Mouse (Mus musculus) ES-E14 (cell line): ENCODE measurements around the gene Fbxl5.

Source experiments
- HCFC1 ChIP-seq: IDR thresholded peaks from 2 replicates; pipeline ENCODE4 v1.6.1; 2012; ENCODE audit warnings: low read length, inconsistent platforms, borderline replicate concordance; ENCODE audit not compliant: insufficient read depth
- ZC3H11A ChIP-seq: IDR thresholded peaks from 2 replicates; pipeline ENCODE4 v1.6.1; 2012; ENCODE audit warnings: low read depth, mild to moderate bottlenecking, inconsistent platforms, low read length, borderline replicate concordance

DNA sequence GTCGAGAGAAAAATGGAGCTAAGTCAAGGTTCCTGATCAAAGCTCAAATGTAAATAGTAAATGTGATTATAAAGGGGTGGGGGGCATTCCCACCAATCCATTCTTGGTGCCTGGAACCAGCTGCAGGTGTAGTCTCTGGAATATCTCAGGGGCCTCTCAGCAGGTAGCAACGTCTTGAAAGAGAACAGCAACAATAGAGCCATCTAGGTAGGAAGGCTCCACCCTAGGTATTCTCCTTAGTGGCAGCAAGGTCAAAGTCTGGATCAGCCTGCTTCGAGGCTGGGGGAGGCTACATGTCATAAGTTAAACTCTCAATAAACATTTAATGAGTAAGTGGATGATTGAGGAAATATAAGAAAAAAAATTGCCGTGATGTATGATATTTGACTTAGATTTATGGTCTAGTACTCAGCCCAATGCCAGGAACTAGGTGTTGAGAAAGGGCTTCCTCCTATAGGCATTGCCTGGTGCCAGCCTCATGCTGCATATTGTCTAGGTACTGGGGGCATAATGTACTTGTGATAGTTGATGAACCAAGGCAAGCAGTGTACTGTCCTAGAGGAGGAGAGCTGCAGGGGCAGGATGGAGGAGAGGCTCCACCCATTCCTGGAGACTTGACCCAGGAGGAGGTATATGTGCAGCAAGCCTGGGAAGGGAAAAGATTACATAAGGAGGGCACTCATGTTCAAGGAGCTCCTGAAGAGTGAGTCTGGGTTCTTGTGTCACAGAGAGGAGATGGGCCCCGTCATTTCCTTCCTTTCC lies 39.4 kb upstream of the Fbxl5 start:
- TF ChIP-seq HCFC1 (no peak), ZC3H11A (no peak)
